Mouse (Mus musculus): ENCODE data around the gene Mrpl53. TPM values are rescaled to one million over a fixed set of nuclear protein-coding genes. Genes with fewer than 3 reads are reported as not detected.

Mrpl53 gene
- total and polyA plus RNA-seq, 2 experiments, result 73.8 to 78.2 TPM

DNA sequence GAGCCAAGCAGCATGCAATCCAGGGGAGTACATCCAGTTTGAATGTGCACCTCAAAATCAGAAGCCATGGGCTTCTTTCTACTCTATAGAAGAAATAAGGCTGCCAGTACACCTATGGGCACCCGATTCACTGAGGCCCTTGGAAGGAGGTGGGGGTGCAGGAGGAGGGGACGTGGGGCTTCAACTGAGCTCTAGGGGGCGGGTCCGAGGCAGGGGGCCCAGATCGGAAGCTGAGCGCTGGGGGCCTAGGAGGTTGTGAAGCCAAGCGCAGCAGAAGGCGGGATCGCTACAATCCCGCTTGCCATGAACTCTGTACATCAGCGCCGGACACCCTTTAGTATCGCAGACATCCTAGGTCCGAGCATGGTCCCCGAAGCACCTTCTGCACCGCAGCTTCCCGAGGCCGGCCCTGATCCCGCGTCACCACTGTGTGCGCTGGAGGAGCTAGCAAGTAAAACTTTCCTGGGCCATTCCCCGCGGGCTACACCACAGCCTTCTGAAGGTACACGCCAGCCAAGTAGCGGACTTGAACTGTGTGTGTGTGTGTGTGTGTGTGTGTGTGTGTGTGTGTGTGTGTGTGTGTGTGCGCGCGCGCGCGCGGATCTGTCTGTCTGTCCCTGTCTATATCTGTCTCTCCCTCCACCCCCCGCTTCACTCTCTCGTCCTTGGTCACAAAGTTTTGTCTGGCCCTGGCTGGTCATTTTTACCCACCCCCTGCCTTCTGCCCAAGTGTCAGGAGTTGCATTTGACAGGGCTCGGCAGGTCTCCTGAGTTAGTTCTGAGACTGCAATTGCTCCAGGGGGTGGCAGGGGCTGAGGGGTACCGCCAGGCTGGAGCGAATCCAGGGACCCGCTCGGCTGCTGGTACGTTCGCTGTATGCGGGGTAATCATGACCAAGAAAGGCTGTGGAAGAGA lies 22.5 kb upstream of the Mrpl53 start, which contains the start of gene Lbx2:
Lbx2 (plus strand) TSS at position 247 of the 915 bp plus-strand sequence.
- WGBS, result 11% methylated on average over 42 of the region's 42 CpGs
- Histone ChIP-seq H3K27ac (replicated peaks; ENCODE audit: insufficient read depth, low read depth, low read length) (peak within 1 kb of the TSS; percentile 40), H3K27me3 (ENCODE audit: control insufficient read depth, insufficient read depth, low read length) (peaks cover 5% of the 10 kb centered on the region), H3K4me3 (ENCODE audit: insufficient read depth, low read depth, low read length) (peak within 1 kb of the TSS; percentile 66), H3K9ac (ENCODE audit: low read depth, low read length) (peak within 1 kb of the TSS; percentile 62), H3K79me2 (ENCODE audit: control insufficient read depth, insufficient read depth, low read length) (no peaks in the 10 kb centered on the region), H3K36me3 (ENCODE audit: control insufficient read depth, insufficient read depth, low read length) (peaks cover 2% of the 10 kb centered on the region; the same call in 1 of the 2 replicates), H3K4me1 (ENCODE audit: control insufficient read depth, insufficient read depth, low read length) (no peaks in the 10 kb centered on the region)
- TF ChIP-seq CTCF (IDR thresholded peaks at IDR 0.05; ENCODE audit: low read depth, low read length), result no peak
- TF ChIP-seq POLR2A (IDR thresholded peaks at IDR 0.05; ENCODE audit: extremely low read depth, insufficient read depth, low read length), result no peak
- no peak for DNase-seq (ENCODE audit: extremely low read depth, low read depth, low spot score)

DNA sequence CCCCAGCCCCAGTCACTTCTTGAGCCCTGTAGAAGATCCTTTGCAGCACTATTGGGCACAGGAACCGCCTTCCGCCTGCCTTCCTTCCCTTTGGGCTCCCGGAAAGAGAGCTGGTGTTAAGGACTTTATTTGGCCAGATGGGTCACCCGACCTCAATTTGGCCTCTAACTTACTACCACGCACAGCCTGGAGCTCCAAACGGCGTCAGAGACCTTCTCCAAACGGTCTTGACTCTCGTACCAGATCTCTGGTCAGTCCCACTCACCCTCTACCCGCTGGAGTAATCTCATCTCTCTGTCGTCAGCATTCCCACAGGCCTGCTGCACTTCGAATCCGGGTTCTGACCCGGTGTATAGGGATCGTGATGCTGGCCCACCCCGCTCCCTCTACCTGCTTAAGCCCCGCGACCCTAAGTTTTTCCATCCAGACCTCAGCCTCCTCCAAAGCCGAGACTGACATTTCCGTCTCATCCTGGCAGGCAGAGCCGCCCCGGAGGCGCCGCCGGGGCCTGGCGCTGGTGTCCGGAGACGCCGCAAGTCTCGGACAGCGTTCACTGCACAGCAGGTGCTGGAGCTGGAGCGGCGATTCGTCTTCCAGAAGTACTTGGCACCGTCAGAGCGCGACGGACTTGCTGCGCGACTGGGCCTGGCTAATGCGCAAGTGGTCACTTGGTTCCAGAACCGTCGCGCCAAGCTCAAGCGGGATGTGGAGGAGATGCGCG lies 21.5 kb upstream of the Mrpl53 start:
- Histone ChIP-seq H3K79me2 (ENCODE audit: control insufficient read depth, insufficient read depth, low read length) (no peaks in the 10 kb centered on the region), H3K4me3 (ENCODE audit: insufficient read depth, low read depth, low read length) (peak overlapping the region; percentile 66), H3K27me3 (ENCODE audit: control insufficient read depth, insufficient read depth, low read length) (peaks cover 5% of the 10 kb centered on the region), H3K4me1 (ENCODE audit: control insufficient read depth, insufficient read depth, low read length) (no peaks in the 10 kb centered on the region), H3K9ac (ENCODE audit: low read depth, low read length) (peak overlapping the region; percentile 62), H3K36me3 (ENCODE audit: control insufficient read depth, insufficient read depth, low read length) (no peaks in the 10 kb centered on the region), H3K27ac (replicated peaks; ENCODE audit: insufficient read depth, low read depth, low read length) (peak overlapping the region; percentile 40)
- TF ChIP-seq CTCF (IDR thresholded peaks at IDR 0.05; ENCODE audit: low read depth, low read length) (no peak), POLR2A (IDR thresholded peaks at IDR 0.05; ENCODE audit: extremely low read depth, insufficient read depth, low read length) (no peak)
- DNase-seq (ENCODE audit: extremely low read depth, low read depth, low spot score), result no peak
- whole genome bisulfite sequencing, result 9% methylated on average over 47 of the region's 47 CpGs

DNA sequence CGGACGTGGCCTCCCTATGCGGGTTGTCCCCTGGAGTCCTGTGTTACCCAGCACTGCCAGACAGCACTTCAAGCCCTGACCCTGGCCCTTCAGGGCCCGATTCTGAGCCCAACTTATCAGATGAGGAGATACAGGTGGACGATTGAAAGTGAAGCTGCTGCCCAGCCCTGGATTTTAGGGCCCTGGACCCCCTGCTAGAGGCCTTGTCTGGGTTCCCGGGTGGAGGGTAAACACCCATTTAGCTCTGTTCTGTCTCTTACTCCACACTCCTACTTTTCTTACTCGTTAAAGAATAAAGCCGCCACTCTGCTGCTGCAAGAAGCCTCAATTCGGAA lies 20.9 kb upstream of the Mrpl53 start:
- H3K4me3 ChIP-seq (ENCODE audit: insufficient read depth, low read depth, low read length), result peak overlapping the region; percentile 66
- WGBS, result 29% methylated on average over 9 of the region's 9 CpGs

DNA sequence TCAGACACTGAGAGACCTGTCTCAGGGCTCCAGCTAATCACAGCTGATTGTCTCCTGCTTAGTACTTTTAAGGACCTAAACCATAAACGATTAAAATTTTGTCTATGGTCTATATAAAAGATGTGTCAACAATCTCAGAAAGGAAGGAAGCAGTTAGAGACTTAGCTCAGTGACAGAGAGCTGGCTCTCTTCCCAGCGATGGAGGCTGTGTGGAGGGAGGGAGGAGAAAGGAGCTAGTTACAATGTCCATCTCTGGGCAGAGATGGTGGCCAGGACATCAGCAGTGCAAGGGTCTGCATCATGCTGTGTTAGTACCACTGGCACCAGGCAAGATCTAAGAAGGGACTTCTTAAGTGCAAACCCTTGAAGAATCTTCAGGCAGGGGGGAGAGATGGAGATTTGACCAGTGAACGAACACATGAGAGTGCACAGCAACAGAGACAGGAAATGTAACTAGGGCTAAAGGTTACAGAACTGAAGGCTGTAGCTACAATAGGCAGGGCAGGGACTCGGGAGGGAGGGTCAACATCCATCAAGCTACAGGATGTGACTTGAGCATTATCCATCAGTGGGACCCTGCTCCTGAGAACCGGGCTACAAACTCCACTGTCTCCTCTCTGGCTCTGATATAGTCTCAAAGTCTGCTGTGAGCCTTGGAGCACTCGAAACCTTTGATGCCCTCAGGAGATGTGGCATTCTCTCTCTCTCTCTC lies 16.3 kb upstream of the Mrpl53 start:
- TF ChIP-seq CTCF (IDR thresholded peaks at IDR 0.05; ENCODE audit: low read depth, low read length) (no peak), POLR2A (IDR thresholded peaks at IDR 0.05; ENCODE audit: extremely low read depth, insufficient read depth, low read length) (no peak)

More for the DNA sequence above, 20.9 kb upstream of the Mrpl53 start:
- peak overlapping the region; percentile 40; the same call in 1 of the 2 replicates for H3K27ac ChIP-seq (replicated peaks; ENCODE audit: insufficient read depth, low read depth, low read length)
- no peaks in the 10 kb centered on the region for H3K36me3 ChIP-seq (ENCODE audit: control insufficient read depth, insufficient read depth, low read length)
- no peaks in the 10 kb centered on the region for H3K4me1 ChIP-seq (ENCODE audit: control insufficient read depth, insufficient read depth, low read length)
- peaks cover 5% of the 10 kb centered on the region for H3K27me3 ChIP-seq (ENCODE audit: control insufficient read depth, insufficient read depth, low read length)
- H3K9ac ChIP-seq (ENCODE audit: low read depth, low read length), result peak overlapping the region; percentile 62
- no peaks in the 10 kb centered on the region for H3K79me2 ChIP-seq (ENCODE audit: control insufficient read depth, insufficient read depth, low read length)
- TF ChIP-seq CTCF (IDR thresholded peaks at IDR 0.05; ENCODE audit: low read depth, low read length) (no peak), POLR2A (IDR thresholded peaks at IDR 0.05; ENCODE audit: extremely low read depth, insufficient read depth, low read length) (no peak)
- DNase-seq (ENCODE audit: extremely low read depth, low read depth, low spot score), result no peak

DNA sequence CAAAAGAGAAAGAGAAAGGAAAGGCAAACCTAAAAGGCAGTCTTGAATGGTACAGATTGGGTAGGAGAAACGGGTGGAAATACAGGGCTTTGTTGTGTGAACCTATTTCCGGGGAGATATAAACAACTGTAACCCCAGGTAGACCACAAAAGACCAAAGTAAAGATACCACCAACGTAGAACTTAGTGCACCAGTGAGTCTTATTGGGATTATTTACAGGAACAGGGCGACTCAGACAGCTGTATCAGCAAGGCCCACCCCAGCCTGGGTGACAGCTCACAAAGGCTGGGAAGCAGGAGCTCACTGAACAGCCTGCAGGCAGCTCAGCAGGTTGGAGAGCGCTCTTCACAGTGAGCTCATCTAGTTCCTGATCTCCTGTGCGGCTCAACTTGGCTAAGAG lies 12.9 kb upstream of the Mrpl53 start:
- no peaks in the 10 kb centered on the region for H3K4me1 ChIP-seq (ENCODE audit: control insufficient read depth, insufficient read depth, low read length)

More for the DNA sequence above, 16.3 kb upstream of the Mrpl53 start:
- H3K4me3 ChIP-seq (ENCODE audit: insufficient read depth, low read depth, low read length), result no peak overlapping the region
- no peaks in the 10 kb centered on the region; the same call in 1 of the 2 replicates for H3K27me3 ChIP-seq (ENCODE audit: control insufficient read depth, insufficient read depth, low read length)
- H3K79me2 ChIP-seq (ENCODE audit: control insufficient read depth, insufficient read depth, low read length), result no peaks in the 10 kb centered on the region
- WGBS, result 29% methylated on average over 6 of the region's 6 CpGs
- no peaks in the 10 kb centered on the region for H3K4me1 ChIP-seq (ENCODE audit: control insufficient read depth, insufficient read depth, low read length)
- H3K36me3 ChIP-seq (ENCODE audit: control insufficient read depth, insufficient read depth, low read length), result no peaks in the 10 kb centered on the region
- H3K27ac ChIP-seq (replicated peaks; ENCODE audit: insufficient read depth, low read depth, low read length), result 0 out of 2 replicates have a peak overlapping the region, but pooled peaks have one; percentile 11
- no peak for DNase-seq (ENCODE audit: extremely low read depth, low read depth, low spot score)
- H3K9ac ChIP-seq (ENCODE audit: low read depth, low read length), result no peak overlapping the region

More for the DNA sequence above, 12.9 kb upstream of the Mrpl53 start:
- H3K4me3 ChIP-seq (ENCODE audit: insufficient read depth, low read depth, low read length), result no peak overlapping the region
- no peak for TF ChIP-seq POLR2A (IDR thresholded peaks at IDR 0.05; ENCODE audit: extremely low read depth, insufficient read depth, low read length)
- no peak for TF ChIP-seq CTCF (IDR thresholded peaks at IDR 0.05; ENCODE audit: low read depth, low read length)
- no peak overlapping the region for H3K9ac ChIP-seq (ENCODE audit: low read depth, low read length)
- H3K79me2 ChIP-seq (ENCODE audit: control insufficient read depth, insufficient read depth, low read length), result no peaks in the 10 kb centered on the region
- H3K27me3 ChIP-seq (ENCODE audit: control insufficient read depth, insufficient read depth, low read length), result no peaks in the 10 kb centered on the region
- no peaks in the 10 kb centered on the region for H3K36me3 ChIP-seq (ENCODE audit: control insufficient read depth, insufficient read depth, low read length)
- WGBS, result 81% methylated on average over 6 of the region's 6 CpGs
- no peak for DNase-seq (ENCODE audit: extremely low read depth, low read depth, low spot score)
- H3K27ac ChIP-seq (replicated peaks; ENCODE audit: insufficient read depth, low read depth, low read length), result no peak overlapping the region
